Mouse (Mus musculus) hindbrain, embryonic 14.5 days (tissue): ENCODE data around the gene Elovl3. TPM values are rescaled to one million over a fixed set of nuclear protein-coding genes. Genes with fewer than 3 reads are reported as not detected.
A peak's percentile ranks its signal among the peaks of the same experiment; 100 is the strongest.
"Not testable (repeated sequence)": the region's sequence is repeated elsewhere in the genome, so short reads cannot be mapped to it uniquely, and the experiment has no call there.

Experiments used
- ATAC-seq: fragments of 200-750 bp; cut with Nextera tagmentation; 2 replicates; pipeline ENCODE4 v1.8.0; 2017; ENCODE audit warnings: moderate number of reproducible peaks, mild to moderate bottlenecking, moderate TSS enrichment, moderate library complexity; ENCODE audit not compliant: low FRiP score
- DNase-seq: peaks from one replicate; pipeline ENCODE4 v3.0.0-alpha.2; 2015; ENCODE audit warnings: low spot score
- H3K27ac ChIP-seq: fragments of 300-500 bp; sonication (generic); 2 replicates; pipeline ENCODE4 v1.5.1; 2014; ENCODE audit warnings: mild to moderate bottlenecking, moderate library complexity
- H3K27me3 ChIP-seq: fragments of 300-500 bp; sonication (generic); 2 replicates; pipeline ENCODE4 v1.6.1; 2014; ENCODE audit warnings: mild to moderate bottlenecking, low read length, mixed read lengths; ENCODE audit not compliant: control insufficient read depth, insufficient read depth
- H3K36me3 ChIP-seq: fragments of 300-500 bp; sonication (generic); replicated peaks from 2 replicates; pipeline ENCODE4 v1.6.1; 2014; ENCODE audit not compliant: control insufficient read depth, insufficient read depth
- H3K4me1 ChIP-seq: fragments of 300-500 bp; sonication (generic); replicated peaks from 2 replicates; pipeline ENCODE4 v1.6.1; 2014; ENCODE audit warnings: antibody characterized with exemption, low read length, mixed read lengths; ENCODE audit not compliant: control insufficient read depth, insufficient read depth
- H3K4me2 ChIP-seq: fragments of 300-500 bp; sonication (generic); replicated peaks from 2 replicates; pipeline ENCODE4 v1.6.1; 2014; ENCODE audit warnings: mild to moderate bottlenecking, moderate library complexity
- H3K4me3 ChIP-seq: fragments of 300-500 bp; sonication (generic); replicated peaks from 2 replicates; pipeline ENCODE4 v1.5.1; 2014; ENCODE audit warnings: mild to moderate bottlenecking, low read length
- H3K9ac ChIP-seq: fragments of 300-500 bp; sonication (generic); 2 replicates; pipeline ENCODE4 v1.6.1; 2014
- H3K9me3 ChIP-seq: fragments of 300-500 bp; sonication (generic); 2 replicates; pipeline ENCODE4 v1.6.1; 2016; ENCODE audit warnings: low read length; ENCODE audit not compliant: control insufficient read depth
- WGBS: fragments of 180-500 bp; shearing (Covaris S2); extraction: QIAGEN DNeasy Blood & Tissue Kit; methylation state at CpG from one replicate; pipeline ENCODE4 v1.1.7; 2014; 5-methylcytosine and 5-hydroxymethylcytosine counted together
- polyA plus RNA-seq: library from polyadenylated mRNA; unstranded; fragments of >200 nt; fragmentation: Nextera tagmentation; extraction: Ambion mirVana; gene quantifications from 2 replicates; pipeline ENCODE4 v1.2.1, GENCODE M21; 2014

Gene Elovl3
- polyA plus RNA-seq, 1 experiment from 2014 or later = not detected

GRCm38 (mm10) chr19:46147511-46148371 is 16.0 kb downstream of the Elovl3 start, which contains the start of gene Pitx3:
Pitx3 (minus strand) TSS chr19:46148326.
- Histone ChIP-seq H3K36me3 (no peaks in the 10 kb centered on the region), H3K9ac (no peak within 1 kb of the TSS), H3K4me3 (peak within 1 kb of the TSS; percentile 34), H3K9me3 (no peaks in the 10 kb centered on the region), H3K4me2 (peak within 1 kb of the TSS; percentile 78), H3K27me3 (peaks cover 75% of the 10 kb centered on the region), H3K4me1 (peaks cover 16% of the 10 kb centered on the region), H3K27ac (no peak within 1 kb of the TSS)
- under 1% methylated on average over 47 of the region's 47 CpGs for WGBS
- ATAC-seq (no peak), DNase-seq (no peak)

- H3K4me3 ChIP-seq = peak overlapping the region; percentile 34
- WGBS = under 1% methylated on average over 27 of the region's 27 CpGs
- DNase-seq (peak; percentile 71), ATAC-seq (peak; percentile 49; the same call in 1 of the 2 replicates)
- peaks cover 23% of the 10 kb centered on the region for H3K4me1 ChIP-seq
- H3K27me3 ChIP-seq = peaks cover 75% of the 10 kb centered on the region
- no peaks in the 10 kb centered on the region for H3K36me3 ChIP-seq
- H3K27ac ChIP-seq = no peak overlapping the region
- no peak overlapping the region for H3K9ac ChIP-seq
- no peaks in the 10 kb centered on the region for H3K9me3 ChIP-seq
- H3K4me2 ChIP-seq = peak overlapping the region; percentile 78
Measured at GRCm38 (mm10) chr19:46148372-46148760, 16.7 kb downstream of the Elovl3 start.

- Histone ChIP-seq H3K36me3 (no peaks in the 10 kb centered on the region), H3K9ac (no peak overlapping the region), H3K27me3 (peaks cover 69% of the 10 kb centered on the region), H3K4me3 (peak overlapping the region; percentile 34), H3K4me1 (peaks cover 30% of the 10 kb centered on the region), H3K9me3 (no peaks in the 10 kb centered on the region), H3K27ac (no peak overlapping the region), H3K4me2 (peak overlapping the region; percentile 78)
- WGBS = 25% methylated on average over 12 of the region's 12 CpGs
- ATAC-seq (no peak), DNase-seq (no peak)
Measured at GRCm38 (mm10) chr19:46149091-46149490, 17.4 kb downstream of the Elovl3 start.

- ATAC-seq (peak; percentile 99), DNase-seq (peak; percentile 97)
- Histone ChIP-seq H3K4me1 (peaks cover 40% of the 10 kb centered on the region), H3K27me3 (peaks cover 38% of the 10 kb centered on the region), H3K4me2 (peak within 1 kb of the TSS; percentile 93), H3K4me3 (peak within 1 kb of the TSS; percentile 83), H3K9me3 (no peaks in the 10 kb centered on the region), H3K27ac (peak within 1 kb of the TSS; percentile 78), H3K9ac (peak within 1 kb of the TSS; percentile 79), H3K36me3 (no peaks in the 10 kb centered on the region)
- under 1% methylated on average over 37 of the region's 37 CpGs for WGBS
Measured at GRCm38 (mm10) chr19:46152127-46152803, 20.6 kb downstream of the Elovl3 start, which contains the start of gene Gbf1. Gbf1 (plus strand) TSS chr19:46152509.

GRCm38 (mm10) chr19:46165950-46166349 is 34.3 kb downstream of the Elovl3 start:
- no peak for ATAC-seq
- WGBS = 96% methylated on average over 3 of the region's 3 CpGs
- Histone ChIP-seq H3K36me3 (peaks cover 39% of the 10 kb centered on the region), H3K4me1 (no peaks in the 10 kb centered on the region), H3K27me3 (no peaks in the 10 kb centered on the region), H3K27ac (no peak overlapping the region), H3K9ac (no peak overlapping the region), H3K4me2 (no peak overlapping the region), H3K9me3 (no peaks in the 10 kb centered on the region), H3K4me3 (no peak overlapping the region)
- DNase-seq = no peak

GRCm38 (mm10) chr19:46167169-46167568 is 35.5 kb downstream of the Elovl3 start:
- H3K9ac ChIP-seq, H3K4me2 ChIP-seq, H3K27me3 ChIP-seq, H3K9me3 ChIP-seq, H3K4me1 ChIP-seq, H3K27ac ChIP-seq, H3K4me3 ChIP-seq, ATAC-seq, DNase-seq: not testable (repeated sequence)
- peaks cover 50% of the 10 kb centered on the region for H3K36me3 ChIP-seq
- WGBS = 93% methylated on average over 1 of the region's 2 CpGs

GRCm38 (mm10) chr19:46169396-46169795 is 37.7 kb downstream of the Elovl3 start:
- Histone ChIP-seq H3K27ac (no peak overlapping the region), H3K9me3 (no peaks in the 10 kb centered on the region), H3K4me2 (no peak overlapping the region), H3K4me3 (no peak overlapping the region), H3K27me3 (no peaks in the 10 kb centered on the region), H3K9ac (no peak overlapping the region), H3K36me3 (peaks cover 41% of the 10 kb centered on the region), H3K4me1 (no peaks in the 10 kb centered on the region)
- DNase-seq (no peak), ATAC-seq (no peak)
- 85% methylated on average over 3 of the region's 3 CpGs for WGBS

- H3K4me1 ChIP-seq = no peaks in the 10 kb centered on the region
- H3K27me3 ChIP-seq = no peaks in the 10 kb centered on the region
- 54% methylated on average over 1 of the region's 1 CpGs for WGBS
Measured at GRCm38 (mm10) chr19:46169913-46170312, 38.2 kb downstream of the Elovl3 start.

GRCm38 (mm10) chr19:46172541-46172940 is 40.8 kb downstream of the Elovl3 start:
- Histone ChIP-seq H3K4me2 (no peak overlapping the region), H3K9ac (no peak overlapping the region), H3K9me3 (no peaks in the 10 kb centered on the region), H3K4me3 (no peak overlapping the region), H3K27me3 (no peaks in the 10 kb centered on the region), H3K27ac (no peak overlapping the region), H3K4me1 (peaks cover 4% of the 10 kb centered on the region), H3K36me3 (peaks cover 25% of the 10 kb centered on the region)
- ATAC-seq (no peak), DNase-seq (no peak)
- WGBS = 86% methylated on average over 5 of the region's 5 CpGs

More at GRCm38 (mm10) chr19:46169913-46170312, 38.2 kb downstream of the Elovl3 start:
- Histone ChIP-seq H3K9me3 (no peaks in the 10 kb centered on the region), H3K4me3 (no peak overlapping the region), H3K9ac (no peak overlapping the region), H3K4me2 (no peak overlapping the region), H3K36me3 (peaks cover 39% of the 10 kb centered on the region), H3K27ac (no peak overlapping the region)
- ATAC-seq (no peak), DNase-seq (no peak)
